17 mouse cellular contexts compared by ENCODE assay signal in genomic region chr17:75476736-75477416, GRCm38 (mm10). TPM values are rescaled to one million over a fixed set of nuclear protein-coding genes. Genes with fewer than 3 reads are reported as not detected.
A peak's percentile ranks its signal among the peaks of the same experiment; 100 is the strongest.
DNase-seq lines count a peak whose midpoint lies in the region; ATAC-seq and TF ChIP-seq lines count a peak whose summit lies in the region.
"Had no signal": no experiment of that assay in that cellular context is flagged by ENCODE, and none has a peak within 500 bp of the region (broad histone marks: within the 10 kb centered on the region; RNA-seq: fewer than 3 reads in every experiment).

No protein-coding gene starts in this region.

- no peak for TF ChIP-seq POLR2A in CH12.LX (IDR thresholded peaks at IDR 0.05; ENCODE audit: low read depth, low read length)

- H3K36me3 ChIP-seq in hindbrain, embryonic 14.5 days (replicated peaks; ENCODE audit: control insufficient read depth, insufficient read depth), result no peaks in the 10 kb centered on the region
- H3K36me3 ChIP-seq in hindbrain, embryonic 10.5 days, result no peaks in the 10 kb centered on the region
- no peaks in the 10 kb centered on the region for H3K36me3 ChIP-seq in liver, embryonic 13.5 days
- peaks cover 9 to 43% of the 10 kb centered on the region in 2 experiments for H3K36me3 ChIP-seq in CH12.LX (replicated peaks in 1 of 2; ENCODE audit: control insufficient read depth in 1 of 2, insufficient read depth in 1 of 2, low read length in 1 of 2)
- H3K36me3 ChIP-seq: embryonic facial prominence, embryonic 10.5 days; heart, embryonic 15.5 days had no signal

- intact Hi-C loops in gastrocnemius, postnatal 36 days (cut with DNase I), result no loop called here

- peak; percentile 13 for DNase-seq in hindbrain, embryonic 14.5 days (ENCODE audit: low spot score)
- DNase-seq in hindbrain, embryonic 10.5 days (ENCODE audit: low spot score), result no peak
- DNase-seq in liver, embryonic 13.5 days, result no peak
- DNase-seq in liver, result no peak
- no peak for DNase-seq in CH12.LX (ENCODE audit: extremely low read depth)
- DNase-seq in frontal cortex, postnatal 10 days (ENCODE audit: low spot score in 2 of 2), result no peak
- no peak for DNase-seq in gastrocnemius, postnatal 36 days
- DNase-seq: adrenal gland, adult 2 months; adrenal gland, postnatal 25 days; cerebellum, adult 18-20 months; cerebellum, adult 9-11 months; heart, adult 2 months had no signal

- no peak overlapping the region for H3K4me2 ChIP-seq in hindbrain, embryonic 14.5 days (replicated peaks)
- H3K4me2 ChIP-seq in liver, embryonic 13.5 days, result peak overlapping the region; percentile 24; the same call in 1 of the 2 replicates
- H3K4me2 ChIP-seq in CH12.LX (ENCODE audit: insufficient read depth, low read depth, poor library complexity, severe bottlenecking), result peak overlapping the region; percentile 94
- H3K4me2 ChIP-seq: heart, embryonic 11.5 days; heart, embryonic 15.5 days had no signal

- H3K4me3 ChIP-seq in hindbrain, embryonic 14.5 days (replicated peaks; ENCODE audit: low read length), result no peak overlapping the region
- H3K4me3 ChIP-seq in hindbrain, embryonic 10.5 days, result no peak overlapping the region
- H3K4me3 ChIP-seq in liver, embryonic 13.5 days (replicated peaks), result no peak overlapping the region
- H3K4me3 ChIP-seq in CH12.LX (replicated peaks in 1 of 3; ENCODE audit: low read depth in 2 of 3, low read length in 2 of 3, poor library complexity in 1 of 3), result no peak overlapping the region
- H3K4me3 ChIP-seq: embryonic facial prominence, embryonic 10.5 days; heart, adult 2 months; heart, embryonic 15.5 days had no signal

- H3K9me3 ChIP-seq in hindbrain, embryonic 14.5 days (ENCODE audit: control insufficient read depth, low read length), result no peaks in the 10 kb centered on the region
- no peaks in the 10 kb centered on the region for H3K9me3 ChIP-seq in hindbrain, embryonic 10.5 days
- H3K9me3 ChIP-seq in liver, embryonic 13.5 days (replicated peaks), result no peaks in the 10 kb centered on the region
- peaks cover 5% of the 10 kb centered on the region for H3K9me3 ChIP-seq in CH12.LX (replicated peaks; ENCODE audit: low read length)
- H3K9me3 ChIP-seq: embryonic facial prominence, embryonic 10.5 days; heart, embryonic 15.5 days had no signal

- TF ChIP-seq CTCF in CH12.LX (conservative IDR thresholded peaks at IDR 0.05 in 1 of 2, IDR thresholded peaks at IDR 0.05 in 1 of 2; ENCODE audit: low read depth in 2 of 2, low read length in 2 of 2), result no peak

- in situ Hi-C loops in CH12.LX (cut with MboI; ENCODE audit: low pct_ligation_motif_present, low pct_unique_long_range_greater_than_20kb, low sequenced_read_pairs), result no loop called here

- H3K27me3 ChIP-seq in hindbrain, embryonic 14.5 days (ENCODE audit: control insufficient read depth, insufficient read depth, low read length), result no peaks in the 10 kb centered on the region
- H3K27me3 ChIP-seq in hindbrain, embryonic 10.5 days (ENCODE audit: insufficient read depth, poor library complexity, severe bottlenecking), result no peaks in the 10 kb centered on the region
- no peaks in the 10 kb centered on the region for H3K27me3 ChIP-seq in liver, embryonic 13.5 days
- H3K27me3 ChIP-seq in CH12.LX (replicated peaks), result no peaks in the 10 kb centered on the region
- H3K27me3 ChIP-seq: heart, embryonic 15.5 days had no signal

- no peak for TF ChIP-seq RAD21 in CH12.LX (IDR thresholded peaks at IDR 0.05; ENCODE audit: low read depth, low read length)

- peaks cover 71% of the 10 kb centered on the region for H3K79me2 ChIP-seq in CH12.LX (replicated peaks; ENCODE audit: control insufficient read depth, extremely low read depth, insufficient read depth, poor library complexity, severe bottlenecking)

- no peak for TF ChIP-seq EP300 in CH12.LX (IDR thresholded peaks at IDR 0.05; ENCODE audit: low read length)

- 92% methylated on average over 4 of the region's 4 CpGs for whole genome bisulfite sequencing in hindbrain, embryonic 14.5 days
- 88% methylated on average over 4 of the region's 4 CpGs for WGBS in hindbrain, embryonic 10.5 days
- 45% methylated on average over 4 of the region's 4 CpGs for WGBS in liver, embryonic 13.5 days (ENCODE audit: insufficient replicate concordance)

- dilution Hi-C loops in CH12.LX (cut with MboI; ENCODE audit: extremely low pct_ligation_motif_present, extremely low pct_unique_long_range_greater_than_20kb, low sequenced_read_pairs), result no loop called here

- ATAC-seq in hindbrain, embryonic 14.5 days (ENCODE audit: low FRiP score), result no peak
- ATAC-seq in liver, embryonic 13.5 days (ENCODE audit: low read depth), result no peak
- ATAC-seq: forebrain, embryonic 14.5 days; hindbrain, embryonic 16.5 days had no signal

- H3K9ac ChIP-seq in hindbrain, embryonic 14.5 days, result no peak overlapping the region
- no peak overlapping the region for H3K9ac ChIP-seq in liver, embryonic 13.5 days
- H3K9ac ChIP-seq in CH12.LX (ENCODE audit: insufficient read depth, low read depth), result peak overlapping the region; percentile 63
- H3K9ac ChIP-seq: heart, embryonic 15.5 days had no signal

- no peak overlapping the region for H3K27ac ChIP-seq in hindbrain, embryonic 14.5 days
- no peak overlapping the region for H3K27ac ChIP-seq in hindbrain, embryonic 10.5 days
- H3K27ac ChIP-seq in liver, embryonic 13.5 days, result no peak overlapping the region
- H3K27ac ChIP-seq in CH12.LX (ENCODE audit: insufficient read depth, low read depth), result peak overlapping the region; percentile 75
- H3K27ac ChIP-seq: embryonic facial prominence, embryonic 10.5 days; heart, adult 2 months; heart, embryonic 15.5 days had no signal

- peaks cover 9% of the 10 kb centered on the region; the same call in 1 of the 2 replicates for H3K4me1 ChIP-seq in hindbrain, embryonic 14.5 days (replicated peaks; ENCODE audit: control insufficient read depth, insufficient read depth, low read length)
- no peaks in the 10 kb centered on the region for H3K4me1 ChIP-seq in hindbrain, embryonic 10.5 days (replicated peaks)
- peaks cover 13% of the 10 kb centered on the region for H3K4me1 ChIP-seq in liver, embryonic 13.5 days (replicated peaks)
- H3K4me1 ChIP-seq in CH12.LX (ENCODE audit: control insufficient read depth in 1 of 2, insufficient read depth in 2 of 2), result peaks cover 35 to 93% of the 10 kb centered on the region in 2 experiments
- H3K4me1 ChIP-seq: embryonic facial prominence, embryonic 10.5 days had no signal

TF ChIP-seq in CH12.LX, 34 proteins besides CTCF, POLR2A, EP300 and RAD21:
- TF ChIP-seq BHLHE40 (IDR thresholded peaks at IDR 0.05; ENCODE audit: low read depth, low read length) (no peak), ZC3H11A (IDR thresholded peaks at IDR 0.05; ENCODE audit: low read depth, low read length) (no peak), E2F4 (IDR thresholded peaks at IDR 0.05; ENCODE audit: insufficient replicate concordance, low read depth, low read length) (no peak), POLR2AphosphoS2 (IDR thresholded peaks at IDR 0.05; ENCODE audit: low read depth, low read length) (0 out of 2 replicates have a peak, but pooled peaks have one; percentile 52), SMC3 (IDR thresholded peaks at IDR 0.05; ENCODE audit: low read depth, low read length) (no peak), MXI1 (IDR thresholded peaks at IDR 0.05; ENCODE audit: low read depth, low read length) (no peak), SIN3A (IDR thresholded peaks at IDR 0.05; ENCODE audit: low read length) (no peak), RCOR1 (conservative IDR thresholded peaks at IDR 0.05; ENCODE audit: low read depth, low read length) (no peak), ZKSCAN1 (IDR thresholded peaks at IDR 0.05; ENCODE audit: borderline replicate concordance, low read depth, low read length) (no peak), MAX (IDR thresholded peaks at IDR 0.05; ENCODE audit: low read length) (no peak), MYC (IDR thresholded peaks at IDR 0.05; ENCODE audit: low read depth, low read length) (no peak), CHD1 (IDR thresholded peaks at IDR 0.05; ENCODE audit: low read depth, low read length) (peak; percentile 43)

RNA-seq across cellular contexts. Expression of gene Rasgrp3, which starts 41.2 kb away (rescaled TPM):
- polyA plus RNA-seq in hindbrain, embryonic 14.5 days (2014; fragmentation: Nextera tagmentation; extraction: Ambion mirVana), result 7.2 and 8.6 TPM in 2 replicates
- polyA plus RNA-seq in hindbrain, embryonic 10.5 days (2016; fragmentation: Nextera tagmentation; extraction: Ambion mirVana), result 5.1 and 8.0 TPM in 2 replicates
- polyA plus RNA-seq in liver, embryonic 13.5 days (2015; fragmentation: Nextera tagmentation; extraction: Ambion mirVana), result 2.9 and 3.9 TPM in 2 replicates
- total RNA-seq in CH12.LX (2012; rRNA removed), result 79.6 and 115 TPM in 2 replicates
- 164 and 166 TPM in 2 replicates for total RNA-seq in CH12.LX (2014; rRNA removed)
- 161 and 162 TPM in 2 replicates for polyA plus RNA-seq in CH12.LX (2012; ENCODE audit: insufficient read length, low read depth)
- total RNA-seq in gastrocnemius, postnatal 36 days (2021), result 10 to 100 TPM; 28.0 to 31.5 TPM

Comparison
In these comparisons a context has a peak if more than half of its experiments do, and no peak if none do; other contexts are left out.
1. RNA of gene Rasgrp3, which starts 41.2 kb away (polyA plus RNA-seq): 161 to 162 TPM in CH12.LX; 7.2 to 8.6 TPM in hindbrain, embryonic 14.5 days, 5.1 to 8.0 TPM in hindbrain, embryonic 10.5 days and 2.9 to 3.9 TPM in liver, embryonic 13.5 days; every median in the first group is over 10 times any median in the second.